Mouse (Mus musculus) frontal cortex, postnatal 25 days (tissue): ENCODE measurements around the gene Cpe.
"Not testable (repeated sequence)": the region's sequence is repeated elsewhere in the genome, so short reads cannot be mapped to it uniquely, and the experiment has no call there.

Source experiments
- DNase-seq, 2 experiments: peaks; one replicate each; pipeline ENCODE4 v3.0.0; 2022; ENCODE audit warnings: low spot score in 2 of 2

Gene Cpe

DNA sequence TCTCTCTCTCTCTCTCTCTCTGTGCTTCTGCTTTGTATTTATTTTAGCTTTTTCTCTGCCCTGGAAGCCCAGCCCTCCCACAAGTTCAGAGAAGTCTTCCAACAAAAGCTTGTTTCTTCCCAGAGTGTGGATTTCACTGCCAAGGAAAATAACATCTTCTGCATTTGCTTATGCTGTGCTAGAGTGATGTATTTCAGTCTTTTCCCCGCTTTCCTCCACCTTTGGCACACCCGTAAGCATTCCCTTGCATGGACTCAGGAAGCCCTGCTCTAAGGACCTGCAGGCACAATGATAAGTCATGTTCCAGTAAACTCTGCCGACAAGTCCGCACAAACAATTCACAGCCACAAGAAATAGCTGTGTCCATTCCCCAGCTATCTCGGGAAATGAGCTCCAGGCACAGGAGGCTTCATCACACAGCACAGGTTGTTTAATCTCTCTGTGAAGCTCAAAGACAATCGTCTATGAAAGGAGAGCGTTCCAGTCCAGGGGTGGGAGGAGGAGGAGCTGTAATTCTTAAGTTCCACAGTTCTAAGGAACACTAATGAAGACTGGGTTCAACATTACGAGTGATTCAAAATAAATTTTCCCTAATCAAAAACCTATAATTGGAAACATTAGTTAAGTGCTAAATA lies 17.8 kb downstream of the Cpe start:
- DNase-seq = no peak

GRCm38 (mm10) chr8:64672920-64673319 lies 19.9 kb downstream of the Cpe start:
- DNase-seq = no peak

- no peak for DNase-seq
Observed at GRCm38 (mm10) chr8:64671937-64672336, 20.9 kb downstream of the Cpe start.

DNA sequence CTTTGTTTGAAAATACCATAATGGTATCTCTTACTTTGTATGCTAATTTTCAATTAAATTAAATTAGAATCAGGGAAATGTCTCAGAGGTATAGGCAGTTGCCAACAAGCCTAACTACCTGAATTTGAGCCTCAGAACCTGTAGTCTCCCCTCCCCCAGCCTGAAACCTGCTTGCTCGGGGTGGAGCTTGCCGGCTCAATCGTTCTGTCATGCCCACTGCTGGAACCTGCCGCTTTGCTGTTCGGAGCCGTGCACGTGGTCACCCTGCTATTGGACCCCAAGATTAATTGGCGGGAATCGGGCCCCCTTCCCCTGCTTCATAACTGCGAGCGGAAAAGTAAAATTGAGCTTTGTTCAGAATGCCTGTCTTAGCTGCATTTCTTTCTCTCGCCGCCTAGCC lies 26.5 kb downstream of the Cpe start:
- DNase-seq = not testable (repeated sequence)

GRCm38 (mm10) chr8:64665563-64665962 lies 27.3 kb downstream of the Cpe start:
- no peak for DNase-seq

DNA sequence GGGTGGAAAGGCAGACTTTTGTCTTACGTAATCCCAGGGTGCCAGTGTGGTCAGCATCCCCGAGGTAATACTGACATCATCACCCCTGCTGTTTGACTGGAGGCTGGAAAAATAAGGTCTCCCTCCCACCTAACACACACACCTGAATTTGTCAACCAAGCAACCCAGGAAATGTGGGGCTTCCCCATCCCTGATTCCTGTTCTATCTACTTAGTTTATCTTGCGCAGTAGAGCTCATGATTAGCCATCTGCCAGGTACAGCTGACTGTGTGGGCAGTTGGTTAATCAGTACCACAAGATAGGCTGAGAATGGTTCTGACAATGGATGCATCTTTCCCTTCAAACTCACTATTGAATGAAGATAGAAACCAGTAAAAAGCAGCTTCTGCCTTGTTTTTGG lies 28.0 kb downstream of the Cpe start:
- no peak for DNase-seq

DNA sequence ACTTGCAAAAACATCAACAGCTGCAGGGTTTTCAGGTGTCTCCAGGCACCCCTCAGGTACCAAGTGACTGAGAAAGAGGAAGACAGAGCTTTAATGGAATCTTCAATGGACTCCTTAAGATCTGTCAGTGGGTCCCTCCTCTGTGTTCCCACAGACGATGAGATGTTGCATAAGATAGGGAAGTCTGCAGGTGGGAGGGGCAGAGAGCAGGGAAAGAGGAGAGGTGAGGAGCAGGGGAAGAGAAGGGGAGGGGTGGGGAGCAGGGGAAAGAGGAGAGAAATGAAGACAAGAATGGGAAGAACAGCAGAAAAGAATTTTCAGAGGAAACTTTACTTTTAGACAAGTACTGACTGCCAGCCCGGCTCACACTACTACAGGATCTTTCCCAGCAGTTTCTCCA lies 28.5 kb downstream of the Cpe start:
- DNase-seq = no peak

- DNase-seq = no peak
Observed at GRCm38 (mm10) chr8:64659097-64659496, 33.8 kb downstream of the Cpe start.

GRCm38 (mm10) chr8:64657980-64658401 lies 34.9 kb downstream of the Cpe start:
- DNase-seq = peak; percentile 48 to 49

- DNase-seq = no peak
Observed at GRCm38 (mm10) chr8:64657517-64657916, 35.3 kb downstream of the Cpe start.

DNA sequence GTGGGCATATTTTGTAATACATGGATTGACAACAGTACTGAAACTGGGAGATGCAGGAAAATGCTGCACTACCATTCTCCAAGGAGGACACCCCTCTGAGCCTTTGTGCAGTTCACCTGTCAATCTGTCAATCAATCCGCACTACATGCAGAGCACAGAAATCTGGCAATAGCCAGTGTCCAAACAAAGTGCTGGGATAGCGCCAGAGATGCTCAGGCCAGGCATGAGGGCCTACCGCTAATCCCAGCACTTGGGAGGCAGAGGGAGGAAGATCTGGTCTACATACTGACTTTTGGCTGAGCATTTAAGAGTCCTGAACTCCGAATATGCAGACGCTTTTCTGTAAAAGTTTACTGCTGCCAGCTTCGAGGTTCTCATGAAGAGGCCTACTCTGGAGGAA lies 37.0 kb downstream of the Cpe start:
- no peak for DNase-seq

DNA sequence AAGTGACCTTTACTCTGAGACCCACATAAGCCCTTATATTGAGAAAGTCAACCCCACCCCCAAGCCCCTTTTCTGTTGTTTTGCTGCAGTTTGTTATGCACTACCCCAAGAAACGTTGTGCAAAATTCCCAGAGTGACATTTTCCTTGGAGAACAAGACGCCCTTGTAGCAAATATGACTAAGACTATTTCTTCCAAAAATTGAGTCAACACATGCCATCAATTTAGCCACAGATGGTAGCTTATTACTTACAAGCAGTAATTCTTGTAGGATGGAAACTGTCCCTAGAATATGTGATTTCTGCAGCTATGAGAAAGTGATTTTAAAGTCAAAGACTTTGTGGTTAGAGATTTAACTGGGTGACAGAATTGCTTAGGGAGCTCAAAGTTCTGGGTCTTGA lies 37.8 kb downstream of the Cpe start:
- no peak for DNase-seq

- DNase-seq = no peak
Observed at GRCm38 (mm10) chr8:64652285-64652684, 40.6 kb downstream of the Cpe start.

- no peak for DNase-seq
Observed at GRCm38 (mm10) chr8:64648063-64648462, 44.8 kb downstream of the Cpe start.

- no peak for DNase-seq
Observed at GRCm38 (mm10) chr8:64647148-64647547, 45.7 kb downstream of the Cpe start.

GRCm38 (mm10) chr8:64646421-64646820 lies 46.4 kb downstream of the Cpe start:
- no peak for DNase-seq

DNA sequence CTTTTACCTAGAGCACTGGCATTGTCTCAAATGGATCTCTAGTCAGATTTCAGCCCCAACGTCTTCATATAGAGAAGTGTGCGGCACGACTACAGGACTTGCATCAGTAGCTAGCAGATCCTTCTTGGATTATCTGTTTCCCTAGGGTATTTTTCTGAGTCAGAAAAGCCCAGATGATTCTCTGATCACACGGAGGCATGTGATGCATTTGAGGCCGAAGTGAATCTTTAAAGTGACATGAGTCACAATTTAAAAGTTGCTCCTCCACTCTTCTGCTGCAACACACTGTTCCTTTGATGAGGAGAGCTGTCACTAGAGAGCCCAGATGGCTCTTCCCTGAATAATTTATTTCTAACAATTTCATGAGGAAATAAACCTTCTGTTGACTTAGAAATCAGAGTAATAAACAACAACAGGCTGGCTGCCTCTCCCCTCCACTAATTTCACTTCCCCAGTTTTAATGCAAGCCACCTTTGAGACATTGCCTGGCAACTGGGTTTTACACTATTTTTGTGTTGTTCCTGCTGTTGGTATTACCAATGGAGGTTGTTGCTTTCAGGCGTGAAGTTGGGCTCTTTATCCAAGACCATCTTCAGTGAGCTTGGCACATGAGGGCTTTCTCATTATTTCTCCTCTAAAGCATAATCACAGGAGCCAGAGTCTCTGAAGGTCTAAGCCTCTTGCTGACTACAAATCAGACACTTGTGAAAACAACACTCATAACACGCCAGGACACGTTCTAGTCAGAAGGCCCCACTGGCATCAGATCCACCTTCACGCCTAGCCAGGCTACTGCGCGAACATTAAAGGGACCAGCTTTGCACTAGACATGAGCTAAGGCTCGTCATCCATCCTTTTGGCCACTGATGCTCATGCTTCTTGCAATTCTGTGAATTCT lies 48.5 kb downstream of the Cpe start:
- DNase-seq = no peak

- DNase-seq = no peak
Observed at GRCm38 (mm10) chr8:64643382-64643781, 49.5 kb downstream of the Cpe start.

DNA sequence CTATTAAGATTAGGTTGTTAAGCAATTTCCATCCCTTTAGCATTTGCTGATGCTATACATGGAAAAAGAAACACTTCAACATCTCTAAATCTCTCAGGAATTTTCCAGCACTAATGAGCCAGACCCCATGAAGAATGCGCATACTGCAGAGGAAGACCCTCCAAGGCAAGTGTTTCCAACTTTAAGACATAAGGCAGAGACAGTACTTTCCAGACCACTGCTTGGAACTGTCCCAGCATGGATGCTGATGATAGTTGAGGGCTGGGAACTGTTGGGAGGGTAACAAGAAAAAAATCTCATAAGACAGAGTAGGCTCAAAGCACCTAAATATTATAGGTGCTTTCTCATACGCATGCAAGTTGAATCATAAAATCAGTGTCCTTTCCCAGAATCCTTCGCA lies 50.1 kb downstream of the Cpe start:
- no peak for DNase-seq

DNA sequence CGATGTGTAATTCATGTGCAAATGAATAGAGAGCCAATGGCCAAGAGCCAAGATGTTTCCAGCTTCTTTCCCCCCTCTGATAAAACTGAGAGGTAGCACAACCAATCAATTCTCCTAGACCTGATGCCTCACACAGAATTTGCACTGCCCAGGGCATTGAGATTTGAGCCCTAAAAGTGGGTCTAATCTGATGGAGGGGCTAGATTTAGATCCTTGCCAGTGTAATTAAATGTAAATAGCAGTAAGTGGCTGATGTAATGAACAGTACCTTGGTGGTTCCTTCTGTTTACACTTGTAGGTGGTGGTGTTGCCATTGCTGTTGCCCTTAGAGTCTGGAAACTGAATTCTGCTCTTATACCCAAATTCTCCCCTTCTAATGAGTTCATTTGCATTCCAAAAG lies 52.3 kb downstream of the Cpe start:
- DNase-seq = no peak

DNA sequence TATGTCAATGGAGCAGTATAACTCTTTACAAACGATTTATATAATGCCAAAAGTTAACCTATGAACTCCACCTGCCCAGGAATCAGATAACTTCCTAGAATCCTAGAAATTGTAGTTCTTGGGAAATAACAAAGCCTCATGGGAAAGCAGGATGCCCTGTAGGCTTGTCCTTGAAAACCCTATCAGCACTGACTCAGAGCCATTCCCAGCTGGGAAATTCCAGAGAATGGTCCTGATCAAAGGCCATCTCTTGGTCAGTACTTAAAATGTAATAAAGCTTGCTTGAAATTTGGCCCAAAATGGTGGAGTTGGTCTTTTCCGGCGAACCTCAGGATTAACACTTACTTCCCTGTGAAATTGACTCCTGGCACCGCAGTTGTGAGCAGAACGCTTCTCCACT lies 53.2 kb downstream of the Cpe start:
- DNase-seq = no peak

DNA sequence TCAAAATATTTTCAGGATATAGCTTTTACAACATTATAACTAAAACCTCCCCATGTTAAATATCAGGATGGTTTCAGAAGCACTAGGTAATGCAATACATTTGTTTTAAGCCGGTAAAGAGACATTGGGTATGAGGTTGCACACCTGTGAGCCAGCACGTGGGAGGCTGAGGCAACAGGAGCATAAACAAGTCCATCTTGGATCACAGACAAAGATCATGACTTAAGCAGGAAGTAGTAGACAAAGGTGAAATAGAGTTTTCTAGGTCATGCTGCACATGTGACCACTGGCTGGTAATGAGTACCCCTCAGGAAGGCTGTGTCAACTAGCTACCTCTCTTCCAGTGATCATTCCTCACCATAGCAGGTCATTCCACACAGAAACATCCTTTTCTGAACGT lies 58.0 kb downstream of the Cpe start:
- DNase-seq = no peak

- no peak for DNase-seq
Observed at GRCm38 (mm10) chr8:64634131-64634865, 58.6 kb downstream of the Cpe start.
